Mouse (Mus musculus) kidney, postnatal 36 days (tissue): Measurements from ENCODE around the gene Nkd1.
A peak's percentile ranks its signal among the peaks of the same experiment; 100 is the strongest.

ENCODE experiments used
- DNase-seq, 2 experiments: peaks; one replicate each; pipeline ENCODE4 v3.0.0; 2021 to 2022; ENCODE audit warnings: mixed read lengths in 2 of 2

The Nkd1 gene

DNA sequence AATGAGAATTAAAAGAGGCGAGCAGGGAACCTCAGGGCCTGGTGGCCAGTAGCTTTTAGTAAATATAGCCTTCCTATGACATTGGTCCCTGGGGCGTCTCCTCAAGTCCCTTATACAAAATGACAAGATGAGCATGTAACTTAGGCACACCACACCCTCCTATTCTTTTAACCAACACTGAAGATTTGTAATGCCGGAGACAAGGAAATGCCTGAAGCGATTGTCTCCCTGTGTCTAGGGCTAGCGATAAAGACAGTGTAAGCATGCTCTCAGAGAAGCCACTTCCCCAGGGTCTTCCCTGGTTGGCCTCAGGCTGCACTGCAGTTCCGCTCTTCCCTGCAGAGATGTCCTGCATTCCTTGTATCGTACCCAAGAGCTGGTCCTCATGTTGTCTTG lies 17.8 kb downstream of the Nkd1 start:
- DNase-seq, result no peak

DNA sequence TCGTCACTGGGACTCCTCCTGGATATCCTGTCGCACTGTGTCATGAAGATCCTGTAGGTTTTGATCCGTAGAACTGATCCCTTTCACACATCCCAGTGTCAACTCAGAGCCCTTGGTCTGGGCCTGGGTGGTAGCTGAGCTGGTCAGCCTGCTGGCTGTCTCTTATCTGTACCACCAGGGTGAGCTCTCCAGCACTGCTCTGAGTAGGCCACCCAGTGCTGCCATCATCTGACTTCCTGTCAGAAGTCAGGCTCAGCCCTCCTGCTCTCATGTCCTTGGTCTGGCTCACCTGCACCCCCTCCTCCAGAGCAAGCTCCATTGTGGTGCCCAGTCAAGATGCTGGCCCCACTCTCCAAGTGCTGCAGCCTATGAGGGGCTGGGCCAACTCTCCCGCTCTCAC lies 18.8 kb downstream of the Nkd1 start:
- DNase-seq, result no peak

DNA sequence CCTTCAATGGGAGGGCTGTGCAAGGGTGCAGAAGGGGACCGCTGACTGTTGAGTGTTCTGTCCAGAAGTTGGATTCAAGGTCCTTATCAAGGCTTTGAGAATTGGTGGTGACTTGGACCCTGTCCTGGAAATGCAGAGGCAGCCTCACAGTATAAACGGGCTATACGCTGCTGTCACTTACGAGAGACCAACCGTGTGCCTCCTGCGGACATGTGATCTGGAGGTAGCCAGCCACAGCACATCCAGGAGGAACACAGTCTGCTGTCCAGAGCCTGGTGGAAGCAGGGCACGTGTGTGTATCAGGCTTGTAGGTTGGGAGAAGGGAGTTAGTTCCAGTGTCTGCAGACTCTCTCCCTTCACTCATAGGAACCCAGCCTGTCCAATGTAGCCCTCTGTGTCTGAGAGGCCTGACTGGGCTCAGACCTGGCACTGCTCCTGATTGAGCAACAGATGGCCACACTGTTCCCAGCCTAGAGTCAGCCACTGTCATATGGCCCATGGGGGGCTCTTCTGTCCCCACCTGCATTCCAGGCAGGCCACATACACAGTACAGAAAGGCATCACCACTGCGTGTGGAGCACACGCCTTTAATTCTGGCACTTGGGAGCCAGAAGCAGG lies 21.6 kb downstream of the Nkd1 start:
- no peak for DNase-seq

DNA sequence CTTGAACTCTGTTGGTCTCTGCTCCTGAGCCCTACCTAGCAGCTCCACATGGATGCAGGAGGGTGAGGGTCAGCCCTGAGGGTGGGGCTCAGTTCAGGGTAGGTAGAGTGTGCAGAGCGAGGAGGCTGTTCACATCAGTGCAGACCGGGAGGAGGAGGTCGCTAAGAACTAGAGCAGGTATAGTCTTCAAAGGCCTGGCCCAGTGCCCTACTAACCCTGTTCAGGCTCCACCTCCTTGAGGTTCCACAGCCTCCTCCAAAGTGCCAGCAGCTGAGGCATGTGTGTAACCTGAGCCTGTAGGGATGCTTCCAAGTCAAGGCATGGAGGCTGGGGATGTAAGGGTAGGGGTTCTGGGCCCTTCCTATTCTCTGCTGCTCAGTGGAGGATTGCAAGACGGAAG lies 23.5 kb downstream of the Nkd1 start:
- DNase-seq, result no peak

DNA sequence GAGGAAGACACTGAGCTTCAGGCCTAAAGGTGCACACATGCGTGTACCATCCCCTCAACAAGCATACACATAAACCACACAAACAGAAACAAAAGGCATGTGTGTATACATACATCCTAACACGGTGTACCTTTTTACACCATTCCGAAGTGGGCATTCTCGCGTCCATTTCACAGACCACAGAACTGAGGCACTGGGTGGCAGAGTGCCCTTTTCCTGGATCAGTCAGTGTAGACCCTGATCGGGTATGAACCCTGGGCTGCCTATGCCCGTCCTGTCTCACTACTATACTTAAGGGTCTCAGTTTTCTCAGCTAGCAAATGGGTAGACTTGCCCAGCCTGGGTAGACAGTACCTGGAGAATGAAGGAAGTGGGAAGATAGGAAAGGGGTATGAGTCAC lies 24.3 kb downstream of the Nkd1 start:
- DNase-seq, result no peak

DNA sequence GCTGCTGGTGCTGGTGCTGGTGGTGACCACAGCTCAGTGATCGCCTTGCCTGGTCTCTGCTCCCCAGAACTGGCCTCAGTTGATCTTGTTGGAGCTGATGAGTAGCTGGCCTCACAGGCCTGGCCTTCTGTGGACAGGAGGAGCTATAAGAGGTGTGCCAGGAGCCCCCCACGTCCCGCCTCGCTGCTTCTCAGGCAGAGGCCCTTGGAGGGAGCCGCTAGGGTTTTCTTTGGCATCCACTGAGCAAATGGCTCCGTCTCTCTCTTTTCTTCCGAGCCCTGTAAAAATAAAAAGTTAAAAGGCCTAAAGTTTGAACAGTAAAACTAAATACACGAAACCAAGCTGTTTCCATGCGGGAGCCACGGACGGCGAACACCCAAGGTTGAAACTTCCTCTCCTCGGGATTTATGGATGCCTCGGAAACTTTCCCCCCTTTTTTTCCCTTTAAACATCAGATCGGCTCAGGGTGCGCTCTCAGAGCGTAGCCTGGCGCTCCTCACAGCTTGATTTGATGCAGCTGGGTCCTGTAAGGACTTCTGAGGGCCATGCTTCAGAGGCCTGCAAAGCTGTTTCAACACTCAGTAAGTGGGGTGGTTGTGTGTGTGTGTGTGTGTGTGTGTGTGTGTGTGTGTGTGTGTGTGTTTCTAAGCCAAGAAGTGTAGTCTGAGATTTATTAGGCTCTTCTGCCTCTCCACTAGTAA lies 25.0 kb downstream of the Nkd1 start:
- peak; percentile 32 to 45 for DNase-seq

DNA sequence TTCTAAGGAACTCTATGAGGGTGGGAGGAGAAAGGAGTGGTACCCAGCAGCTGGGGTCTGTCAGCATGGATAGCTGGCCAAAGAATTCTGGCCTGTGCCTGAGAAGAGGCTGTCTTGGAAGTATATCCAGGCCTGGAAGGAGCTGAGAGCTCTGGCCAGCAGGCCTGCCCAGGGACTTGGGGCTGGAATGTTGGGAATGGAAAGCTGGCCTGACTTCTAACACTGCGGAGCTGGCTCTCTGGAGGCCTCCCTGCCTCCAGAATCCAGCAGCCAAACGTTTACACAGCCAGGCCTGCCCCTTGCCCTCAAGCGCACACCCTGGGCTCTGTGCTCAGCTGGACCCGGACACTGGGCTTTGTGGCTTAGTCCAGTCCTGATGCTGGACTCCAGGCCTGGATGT lies 34.5 kb downstream of the Nkd1 start:
- peak; percentile 40 to 41 for DNase-seq

DNA sequence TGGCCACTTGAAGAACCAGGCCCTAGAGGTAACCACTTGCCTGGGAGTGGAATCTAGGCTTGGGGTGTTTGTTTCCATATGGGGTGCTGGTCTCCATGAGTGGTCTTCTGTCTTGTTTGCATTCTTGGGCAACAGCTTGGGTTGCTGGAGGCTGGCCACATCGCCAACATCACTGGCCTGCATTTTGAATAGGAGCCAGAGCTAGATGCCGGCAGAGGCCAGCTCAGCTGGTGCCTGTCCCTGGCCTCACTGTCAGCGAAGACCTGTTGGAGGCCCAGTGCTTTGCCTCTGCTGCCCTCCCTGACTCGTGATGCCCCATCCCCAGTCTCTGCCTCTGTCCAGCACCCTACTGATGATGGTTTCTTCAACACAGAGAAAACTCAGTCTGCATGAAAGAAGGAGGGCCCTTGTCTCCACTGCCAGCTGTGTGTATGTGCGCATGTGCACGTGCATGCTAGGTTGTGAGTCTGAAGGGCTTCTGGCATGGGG lies 38.9 kb downstream of the Nkd1 start:
- DNase-seq, result no peak

DNA sequence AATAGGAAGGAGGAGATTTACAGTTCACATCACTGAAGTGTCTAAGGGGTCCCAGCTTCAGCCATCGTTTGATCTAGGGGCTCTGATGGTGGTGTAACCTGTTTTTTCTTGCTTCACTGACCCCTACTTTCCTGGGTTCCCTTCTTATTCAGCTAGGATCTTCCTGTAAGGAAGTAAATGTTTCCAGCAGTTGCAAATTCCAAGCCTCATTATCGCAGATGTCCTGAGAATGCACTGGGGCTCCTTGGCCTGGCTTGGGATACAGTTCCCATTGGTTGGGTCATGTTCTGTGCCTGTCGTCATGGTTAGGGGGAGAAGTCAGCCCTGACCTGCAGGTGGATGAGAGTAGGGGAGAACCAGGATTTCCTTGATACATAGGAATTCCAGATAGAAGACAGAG lies 40.2 kb downstream of the Nkd1 start:
- DNase-seq, result no peak

DNA sequence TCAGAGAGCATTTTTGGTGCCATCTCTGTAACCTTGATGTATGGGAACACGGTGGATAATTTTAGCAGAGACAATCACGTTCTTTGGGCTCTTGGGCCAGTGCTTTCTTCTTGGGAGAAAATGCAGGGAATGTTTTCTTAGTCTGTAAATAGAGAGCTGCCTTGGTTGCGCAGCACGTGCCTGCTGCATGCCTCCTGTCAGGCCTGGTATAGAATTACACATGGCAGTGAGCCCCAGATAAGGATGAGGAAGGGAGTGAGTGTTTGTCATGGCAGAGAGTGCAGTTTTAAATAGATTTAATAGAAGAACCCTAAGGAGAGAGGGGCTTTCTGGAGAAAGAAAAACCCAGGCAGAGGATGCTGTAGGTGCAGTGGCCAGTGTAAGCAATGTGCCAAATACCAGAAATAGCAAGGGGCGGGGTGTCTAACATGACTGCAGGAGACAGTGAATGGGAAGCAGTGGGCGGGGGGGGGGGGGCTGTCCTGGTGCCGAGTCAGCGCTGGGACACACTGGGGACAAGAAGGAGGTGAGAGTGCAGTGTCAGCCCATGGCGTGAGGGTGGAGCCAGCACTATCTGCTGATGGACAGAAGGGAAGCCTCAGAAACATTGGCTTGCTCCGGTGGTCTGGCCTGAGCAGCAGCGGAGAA lies 43.2 kb downstream of the Nkd1 start:
- peak; percentile 20 to 21 for DNase-seq

DNA sequence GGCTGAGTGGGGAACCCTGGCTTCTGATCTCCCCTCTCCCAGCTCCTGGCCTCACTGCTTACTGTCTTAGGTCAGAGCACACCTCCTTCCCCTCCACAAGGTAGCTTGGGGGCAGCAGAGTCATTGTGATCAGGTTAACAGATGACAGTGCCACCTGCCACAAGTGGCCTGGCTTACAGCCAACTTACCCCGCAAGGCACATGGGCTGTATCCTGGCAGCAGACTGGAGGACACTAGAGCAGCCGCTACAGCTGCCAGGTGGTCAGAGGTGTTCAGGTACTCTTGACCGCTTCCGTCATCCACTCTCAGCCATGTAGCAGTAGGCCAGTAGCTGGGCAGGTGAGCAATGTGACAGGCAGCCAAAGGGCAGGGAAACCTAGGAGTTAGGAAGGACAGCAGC lies 45.0 kb downstream of the Nkd1 start:
- DNase-seq, result peak in 1 of 2 experiments; percentile 19

DNA sequence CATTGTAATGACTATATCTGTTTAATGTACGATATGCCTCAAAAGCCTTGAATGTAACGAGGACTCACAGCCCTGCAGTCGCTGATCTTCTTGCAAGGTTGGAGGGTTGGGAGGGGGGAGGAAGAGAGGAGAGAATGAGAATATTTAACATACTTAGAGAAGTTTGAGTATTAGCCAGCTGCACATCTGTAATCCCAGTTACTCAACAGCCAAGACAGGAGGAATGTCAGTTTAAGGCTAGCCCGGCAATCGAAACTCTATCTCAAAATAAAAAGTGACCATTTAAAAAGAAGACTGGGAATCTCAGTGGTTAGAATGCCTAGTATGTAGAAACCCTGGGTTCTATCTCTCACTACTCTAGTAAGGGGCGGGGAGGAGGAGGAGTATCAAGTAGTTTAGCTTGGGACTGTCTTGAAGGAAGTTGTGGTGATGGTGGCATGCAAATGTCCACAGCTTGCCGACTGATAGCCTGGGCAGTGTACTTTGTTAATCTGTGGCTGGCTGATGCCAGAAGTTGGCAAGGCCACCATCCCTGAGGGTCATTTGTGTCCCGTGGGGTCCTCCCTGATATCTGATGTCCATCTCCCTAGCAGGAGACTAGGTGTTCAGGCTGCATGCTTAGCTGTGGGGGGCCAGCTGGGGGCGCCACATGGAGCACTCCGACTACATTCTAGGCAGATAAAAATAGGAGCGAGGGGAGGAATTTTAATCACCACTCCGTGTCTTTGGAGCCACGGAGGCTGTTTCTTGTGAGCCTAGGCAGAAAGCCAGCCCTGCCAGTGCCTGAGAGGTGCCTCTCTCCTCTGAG lies 46.4 kb downstream of the Nkd1 start:
- DNase-seq, result peak in 1 of 2 experiments; percentile 52

DNA sequence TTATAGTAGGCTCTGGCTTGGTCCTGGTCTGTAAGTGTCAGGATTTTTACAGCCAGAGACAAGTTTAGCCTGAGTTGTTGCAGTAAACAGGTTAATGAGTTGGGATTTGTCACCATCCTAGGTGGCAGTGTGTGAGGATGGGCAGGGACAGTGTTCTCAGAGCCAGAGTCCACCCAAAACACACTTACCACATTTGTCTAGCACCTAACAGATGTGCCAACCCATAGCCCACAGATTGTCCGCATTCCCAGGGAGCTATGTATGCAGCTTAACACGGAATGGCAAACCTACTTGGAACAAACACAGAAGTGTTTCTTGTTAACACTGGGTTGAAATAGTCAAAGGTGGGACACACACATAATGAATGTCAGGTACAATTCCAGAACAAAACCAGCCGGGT lies 47.1 kb downstream of the Nkd1 start:
- DNase-seq, result no peak

DNA sequence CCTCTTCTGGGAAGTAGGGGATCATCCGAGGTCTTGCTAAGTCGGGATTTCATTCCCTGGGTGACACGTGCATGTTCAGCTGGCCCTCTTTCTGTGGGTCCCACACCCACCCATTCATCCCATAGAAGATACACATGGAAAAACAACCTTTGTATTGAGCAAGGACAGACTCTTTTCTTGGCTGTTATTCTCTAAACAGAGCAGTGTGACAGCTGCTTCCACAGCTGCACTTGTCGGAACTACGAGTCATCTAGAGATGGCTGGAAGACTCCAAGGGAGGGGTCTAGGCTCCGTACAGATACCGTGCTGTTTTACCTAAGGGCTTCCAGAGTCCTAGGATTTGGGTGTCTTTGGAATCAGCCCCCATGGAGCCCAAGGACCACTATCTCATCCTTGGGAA lies 48.2 kb downstream of the Nkd1 start:
- DNase-seq, result no peak

DNA sequence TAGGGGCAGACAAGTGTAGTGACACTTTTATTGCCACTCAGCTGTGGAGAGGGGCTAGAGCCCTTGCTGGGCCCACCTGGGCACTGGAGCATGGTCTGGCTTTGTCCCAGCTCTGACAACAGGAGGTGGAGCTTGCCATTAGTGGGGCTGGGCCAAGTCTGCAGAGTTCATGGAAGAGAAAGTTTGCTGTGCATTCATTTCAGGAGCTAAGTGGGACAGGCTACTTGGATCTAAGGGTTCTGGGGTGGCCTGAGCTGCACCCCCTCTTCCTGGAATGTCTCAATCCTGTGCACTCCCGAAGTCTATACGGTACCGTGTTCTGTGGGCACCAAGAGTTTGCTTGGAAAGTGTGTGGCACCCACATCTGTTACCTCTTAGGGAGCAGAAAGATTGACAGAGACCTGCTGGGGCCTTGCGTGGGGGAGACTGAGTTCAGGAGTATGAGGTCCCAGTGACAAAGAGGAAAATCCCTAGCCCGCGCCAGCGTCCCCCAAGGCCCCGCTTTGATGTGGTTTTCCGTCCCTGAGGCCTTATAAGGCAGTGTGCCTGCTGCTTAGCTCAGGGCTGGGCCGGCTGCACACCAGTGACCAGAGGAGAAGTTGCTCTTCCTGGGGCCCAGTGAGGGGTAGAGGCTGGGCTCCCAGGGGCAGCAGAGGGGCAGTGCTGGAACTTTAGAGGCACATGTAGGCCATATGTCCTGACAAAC lies 49.3 kb downstream of the Nkd1 start:
- no peak for DNase-seq

DNA sequence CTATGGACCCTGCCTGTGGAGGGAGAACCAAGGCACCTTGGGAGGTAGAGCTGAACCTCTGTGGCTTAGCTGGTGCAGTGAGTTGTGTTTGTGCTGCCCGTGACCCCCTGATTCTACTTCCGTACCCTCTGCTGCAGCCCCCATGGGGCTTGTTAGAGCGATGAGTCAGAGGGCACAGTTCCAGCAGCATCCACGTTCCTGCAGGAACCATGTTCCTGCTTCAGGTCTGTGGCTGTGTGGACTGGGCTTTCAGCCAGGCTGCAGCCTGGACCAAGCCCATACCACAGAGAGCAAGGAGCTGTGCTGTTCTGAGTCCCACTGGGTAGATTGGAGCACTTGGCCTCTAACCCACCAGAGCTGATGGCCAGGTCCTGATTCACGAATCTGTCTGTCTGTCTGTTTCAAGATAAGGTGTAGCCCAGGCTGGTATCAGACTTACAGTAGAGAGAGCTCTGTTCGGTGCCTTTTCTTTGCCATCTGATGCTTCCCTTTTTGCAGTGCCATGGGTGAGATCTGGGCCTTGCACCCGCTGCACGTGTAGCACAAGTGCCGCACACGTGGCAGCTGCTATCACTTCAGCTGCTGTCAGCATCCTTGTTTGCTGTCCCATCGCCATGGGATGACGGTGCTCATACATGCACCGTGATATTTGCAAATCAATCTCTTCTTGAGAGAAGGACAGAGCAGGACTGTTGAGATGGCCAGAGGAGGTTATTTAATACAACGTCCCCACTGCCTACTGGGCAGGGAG lies 50.5 kb downstream of the Nkd1 start:
- DNase-seq, result peak; percentile 27 to 36

DNA sequence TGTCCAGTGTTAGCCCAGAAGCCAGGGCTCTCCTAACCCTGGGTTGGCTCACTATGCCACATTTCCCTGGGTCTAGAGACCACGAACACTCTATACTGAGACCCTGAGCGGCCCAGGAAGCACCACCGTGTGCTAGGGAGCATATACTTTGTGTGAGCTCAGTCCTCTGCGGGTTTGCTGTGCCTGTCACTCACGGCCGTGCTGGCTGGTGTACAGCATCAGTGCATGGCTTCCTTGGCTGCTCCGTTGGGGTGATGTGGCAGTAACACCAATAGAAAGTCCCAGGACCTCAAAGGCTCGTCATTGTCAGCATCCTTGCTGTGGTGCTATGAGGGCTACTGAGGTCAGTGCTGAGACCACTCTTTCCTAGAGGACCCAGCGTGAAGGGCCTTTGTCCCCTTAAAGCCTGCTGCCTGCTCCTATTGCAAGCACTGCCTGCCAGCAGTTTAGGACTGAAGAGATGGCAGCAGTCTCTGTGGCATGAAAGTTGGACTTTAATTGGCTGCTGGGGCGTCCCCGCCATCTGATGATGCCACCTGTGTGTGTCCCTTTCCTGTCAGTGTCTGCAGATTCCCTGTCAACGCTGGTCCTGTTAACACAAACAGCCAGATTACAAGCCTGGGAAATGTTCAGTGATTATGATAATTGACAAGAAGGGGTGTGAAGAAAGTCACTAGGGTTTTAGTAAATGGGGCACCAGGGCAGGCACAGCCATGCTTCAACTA lies 51.2 kb downstream of the Nkd1 start:
- no peak for DNase-seq

DNA sequence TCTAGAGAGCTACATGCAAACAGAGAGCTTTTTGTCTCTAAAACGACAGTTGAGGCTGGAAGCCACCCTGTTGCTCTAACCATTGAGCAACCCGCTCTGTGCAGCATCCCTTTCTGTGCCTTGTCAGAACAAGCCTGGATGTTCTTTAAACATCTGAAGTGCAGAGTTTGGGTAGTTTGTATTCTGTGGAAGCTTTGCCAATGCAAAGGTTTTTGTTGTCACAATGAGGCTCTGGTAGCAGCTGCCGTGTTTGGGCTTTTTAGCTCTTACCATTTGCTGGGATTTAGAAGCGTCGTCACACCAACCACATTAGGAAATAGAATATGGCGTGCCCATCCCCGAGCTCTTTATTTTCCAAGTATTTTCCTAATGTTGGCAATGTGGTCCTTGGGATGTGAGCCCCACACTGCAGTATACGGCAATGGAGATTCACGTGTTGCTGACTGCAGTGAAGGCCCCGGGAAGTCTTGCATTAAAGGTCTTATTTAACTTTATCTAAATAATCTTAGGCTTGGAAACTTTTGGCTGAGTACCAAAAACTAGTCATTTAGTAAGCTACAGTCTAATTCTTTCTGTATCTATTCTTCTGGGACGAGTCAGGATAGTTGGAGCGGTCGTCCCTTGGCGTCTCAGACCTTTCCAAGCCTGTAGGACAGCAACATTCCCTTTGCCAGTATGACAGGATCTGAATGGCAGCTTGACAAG lies 51.9 kb downstream of the Nkd1 start:
- DNase-seq, result no peak

DNA sequence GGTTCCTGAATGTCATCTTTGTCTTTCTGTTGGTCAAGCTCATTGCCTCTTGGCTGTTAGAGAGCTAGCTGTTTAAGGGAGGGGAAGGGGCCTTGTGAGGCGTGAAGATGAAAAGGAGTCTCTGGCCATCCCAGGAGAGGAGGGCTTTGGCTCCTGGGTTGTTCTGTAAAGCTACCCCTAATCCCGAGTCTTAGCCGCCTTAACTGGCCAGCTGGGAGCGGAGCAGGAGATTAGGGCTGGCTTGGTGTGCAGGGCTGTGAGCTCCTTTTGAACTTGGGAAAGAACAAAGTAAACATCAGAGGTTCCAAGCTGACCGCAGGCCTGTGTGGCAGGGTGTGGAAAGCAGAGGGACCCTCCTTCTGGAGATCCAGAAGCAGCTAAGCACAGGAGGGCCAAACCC lies 53.8 kb downstream of the Nkd1 start:
- DNase-seq, result no peak

DNA sequence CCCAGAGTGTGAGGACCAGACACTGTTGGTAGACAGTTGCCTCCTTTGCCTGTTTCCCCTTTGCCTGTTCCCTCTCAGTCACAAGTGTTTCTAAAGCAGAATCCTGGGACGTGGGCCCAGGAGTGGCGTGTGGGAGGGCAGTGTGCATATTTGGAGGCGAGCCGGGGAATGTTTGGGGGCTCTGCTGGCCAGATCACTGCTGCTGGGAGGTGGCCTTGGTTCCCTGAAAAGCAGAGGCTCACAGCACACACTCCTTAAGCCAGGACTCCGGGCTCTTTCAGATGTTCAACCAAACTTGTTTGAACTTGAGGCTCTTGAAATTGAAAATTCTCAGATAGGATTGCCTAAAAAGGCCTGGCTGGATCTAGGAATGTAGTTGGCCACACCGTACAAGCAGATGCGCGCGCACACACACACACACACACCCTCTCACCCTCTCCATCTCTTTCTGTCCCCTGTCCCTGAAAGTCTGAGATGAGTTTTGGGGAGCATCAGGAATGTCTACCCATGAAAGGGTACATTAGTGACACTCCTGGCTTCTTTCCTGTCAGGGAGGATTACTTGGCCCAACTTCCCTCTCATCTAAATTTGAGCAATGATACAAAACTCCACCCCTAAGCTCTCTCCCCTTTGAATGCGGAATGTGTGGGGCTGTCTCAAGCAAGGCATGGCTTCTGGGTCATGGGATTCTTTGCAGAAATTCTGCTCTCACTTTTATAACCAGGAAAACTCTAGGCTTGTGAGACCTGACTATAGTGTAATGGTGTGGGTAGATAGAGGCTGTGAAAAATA lies 55.4 kb downstream of the Nkd1 start:
- DNase-seq, result peak in 1 of 2 experiments; percentile 20
